Mouse (Mus musculus) small intestine, adult 2 months (tissue): ENCODE measurements around the gene Rasa3.

Experiments
- CTCF ChIP-seq: fragments of 200-500 bp; IDR thresholded peaks from 2 replicates; pipeline ENCODE4 v1.5.1; 2012; ENCODE audit warnings: low read depth, mild to moderate bottlenecking, control low read depth, inconsistent platforms, low read length, moderate library complexity, mixed read lengths; ENCODE audit not compliant: insufficient replicate concordance, insufficient read length; ENCODE audit errors: extremely low read depth
- POLR2A ChIP-seq: fragments of 200-500 bp; IDR thresholded peaks from 2 replicates; pipeline ENCODE4 v1.6.1; 2012; ENCODE audit warnings: low read depth, mild to moderate bottlenecking, control low read depth, inconsistent platforms, low read length, moderate library complexity

GRCm38 (mm10) chr8:13644932-13645676 lies 32.3 kb downstream of the Rasa3 start:
- TF ChIP-seq CTCF (no peak), POLR2A (no peak)
